Mouse (Mus musculus): ENCODE measurements around the gene Cdkl4.

- TF ChIP-seq POLR2A (IDR thresholded peaks at IDR 0.05; ENCODE audit: borderline replicate concordance, control insufficient read depth, low read depth, low read length) = no peak
- TF ChIP-seq CTCF (IDR thresholded peaks at IDR 0.05; ENCODE audit: control insufficient read depth, insufficient read depth, low read length) = peak; percentile 94
Observed at GRCm38 (mm10) chr17:80560669-80561401, 16.8 kb downstream of the Cdkl4 start.
